Mouse (Mus musculus) lung, adult 2 months (tissue): ENCODE data around the gene Cd24a.

Source experiments
- CTCF ChIP-seq: fragments of 200-500 bp; IDR thresholded peaks from 2 replicates; pipeline ENCODE4 v1.5.1; 2011; ENCODE audit warnings: mild to moderate bottlenecking, low read length, control low read depth; ENCODE audit not compliant: insufficient read depth
- POLR2A ChIP-seq: fragments of 200-500 bp; IDR thresholded peaks from 2 replicates; pipeline ENCODE4 v1.6.1; 2011; ENCODE audit warnings: low read depth, mild to moderate bottlenecking, control low read depth, low read length, borderline replicate concordance; ENCODE audit errors: extremely low read depth

- TF ChIP-seq CTCF (no peak), POLR2A (no peak)
These were observed 15.1 kb downstream of the Cd24a start for GRCm38 (mm10) chr10:43593182-43593581.
